Mouse (Mus musculus) MEL (cell line): ENCODE measurements around the gene Dyrk1a. TPM values are rescaled to one million over a fixed set of nuclear protein-coding genes. Genes with fewer than 3 reads are reported as not detected.

ENCODE experiments used
- DNase-seq: peaks from one replicate; pipeline ENCODE4 v3.0.0; 2011; ENCODE audit warnings: low read depth, low spot score
- H3K27ac ChIP-seq: 2 replicates; pipeline ENCODE4 v1.5.1; 2012; ENCODE audit warnings: low read depth, mild to moderate bottlenecking, control low read depth, low read length, moderate library complexity; ENCODE audit not compliant: control insufficient read depth
- H3K27me3 ChIP-seq, 2 experiments: fragments of 150-350 bp in 1 of 2; sonication (generic) in 1 of 2; 2 replicates each; pipeline ENCODE4 v1.6.1; 2012; ENCODE audit warnings: low read length in 2 of 2, mild to moderate bottlenecking in 2 of 2, improper control_type of control experiment in 1 of 2, moderate library complexity in 1 of 2; ENCODE audit not compliant: insufficient read depth in 2 of 2, control insufficient read depth in 1 of 2
- H3K36me3 ChIP-seq, 2 experiments: 2 replicates each; pipeline ENCODE4 v1.6.1; 2012 to 2014; ENCODE audit warnings: low read length in 2 of 2, improper control_type of control experiment in 1 of 2, inconsistent platforms in 1 of 2, mild to moderate bottlenecking in 1 of 2; ENCODE audit not compliant: insufficient read depth in 2 of 2, control insufficient read depth in 1 of 2
- H3K4me1 ChIP-seq, 2 experiments: fragments of 150-350 bp in 1 of 2; sonication (generic) in 1 of 2; 2 replicates each; pipeline ENCODE4 v1.6.1; 2012; ENCODE audit warnings: low read length in 2 of 2, improper control_type of control experiment in 1 of 2, mild to moderate bottlenecking in 1 of 2; ENCODE audit not compliant: insufficient read depth in 2 of 2, control insufficient read depth in 1 of 2
- H3K4me3 ChIP-seq, 2 experiments: fragments of 150-350 bp in 1 of 2; sonication (generic) in 1 of 2; 2 replicates each; pipeline ENCODE4 v1.5.1; 2012; ENCODE audit warnings: low read depth in 2 of 2, low read length in 2 of 2, mild to moderate bottlenecking in 2 of 2, moderate library complexity in 2 of 2, control low read depth in 1 of 2, improper control_type of control experiment in 1 of 2; ENCODE audit not compliant: control insufficient read depth in 1 of 2, insufficient read depth in 1 of 2
- H3K79me2 ChIP-seq: 2 replicates; pipeline ENCODE4 v1.6.1; 2012; ENCODE audit warnings: mild to moderate bottlenecking, low read length, moderate library complexity; ENCODE audit not compliant: control insufficient read depth, poor library complexity, insufficient read depth
- H3K9ac ChIP-seq: 2 replicates; pipeline ENCODE4 v1.6.1; 2012; ENCODE audit warnings: low read depth, mild to moderate bottlenecking, control low read depth, low read length, moderate library complexity; ENCODE audit not compliant: control insufficient read depth, poor library complexity, severe bottlenecking
- H3K9me3 ChIP-seq: fragments of 150-350 bp; sonication (generic); replicated peaks from 2 replicates; pipeline ENCODE4 v1.6.1; 2012; ENCODE audit warnings: mild to moderate bottlenecking, low read length, improper control_type of control experiment, moderate library complexity; ENCODE audit not compliant: insufficient read depth
- CHD2 ChIP-seq: IDR thresholded peaks from 2 replicates; pipeline ENCODE4 v1.6.1; 2011; ENCODE audit warnings: low read length, improper control_type of control experiment
- CTCF ChIP-seq, 3 experiments: IDR thresholded peaks in 2 of 3; conservative IDR thresholded peaks in 1 of 3; 2 replicates each; pipeline ENCODE4 v1.5.1; 2011 to 2012; ENCODE audit warnings: low read length in 3 of 3, low read depth in 2 of 3, mild to moderate bottlenecking in 2 of 3, improper control_type of control experiment in 1 of 3, inconsistent platforms in 1 of 3, mixed read lengths in 1 of 3, moderate library complexity in 1 of 3; ENCODE audit not compliant: control insufficient read depth in 1 of 3, insufficient read depth in 1 of 3, poor library complexity in 1 of 3, severe bottlenecking in 1 of 3
- ELF1 ChIP-seq: IDR thresholded peaks from 2 replicates; pipeline ENCODE4 v1.6.1; 2014; ENCODE audit warnings: low read depth, mild to moderate bottlenecking, inconsistent platforms, low read length, improper control_type of control experiment, moderate library complexity
- EP300 ChIP-seq, 2 experiments: IDR thresholded peaks; 2 replicates each; pipeline ENCODE4 v1.6.1; 2011; ENCODE audit warnings: improper control_type of control experiment in 2 of 2, low read length in 2 of 2, low read depth in 1 of 2, mild to moderate bottlenecking in 1 of 2
- GATA1 ChIP-seq: IDR thresholded peaks from 2 replicates; pipeline ENCODE4 v1.6.1; 2011; ENCODE audit warnings: low read depth, low read length, improper control_type of control experiment
- HCFC1 ChIP-seq: IDR thresholded peaks from 2 replicates; pipeline ENCODE4 v1.6.1; 2012; ENCODE audit warnings: low read depth, mild to moderate bottlenecking, inconsistent platforms, low read length, improper control_type of control experiment, moderate library complexity
- JUND ChIP-seq: IDR thresholded peaks from 2 replicates; pipeline ENCODE4 v1.6.1; 2011; ENCODE audit warnings: low read depth, mild to moderate bottlenecking, improper control_type of control experiment, low read length
- KAT2A ChIP-seq: conservative IDR thresholded peaks from 2 replicates; pipeline ENCODE4 v1.6.1; 2012; ENCODE audit warnings: low read depth, low read length, improper control_type of control experiment, inconsistent platforms
- MAFK ChIP-seq: IDR thresholded peaks from 2 replicates; pipeline ENCODE4 v1.6.1; 2011; ENCODE audit warnings: low read depth, mild to moderate bottlenecking, low read length, improper control_type of control experiment, borderline replicate concordance
- MAX ChIP-seq: IDR thresholded peaks from 2 replicates; pipeline ENCODE4 v1.6.1; 2011; ENCODE audit warnings: low read length, improper control_type of control experiment
- MXI1 ChIP-seq: IDR thresholded peaks from 2 replicates; pipeline ENCODE4 v1.6.1; 2011; ENCODE audit warnings: mild to moderate bottlenecking, low read depth, low read length, improper control_type of control experiment
- MYB ChIP-seq: IDR thresholded peaks from 2 replicates; pipeline ENCODE4 v1.6.1; 2011; ENCODE audit warnings: mild to moderate bottlenecking, low read depth, low read length, improper control_type of control experiment
- MYC ChIP-seq: IDR thresholded peaks from 2 replicates; pipeline ENCODE4 v1.6.1; 2011; ENCODE audit warnings: low read depth, mild to moderate bottlenecking, low read length, improper control_type of control experiment, moderate library complexity
- NRF1 ChIP-seq: IDR thresholded peaks from 2 replicates; pipeline ENCODE4 v1.6.1; 2014; ENCODE audit warnings: low read depth, mild to moderate bottlenecking, inconsistent platforms, low read length, improper control_type of control experiment, moderate library complexity; ENCODE audit not compliant: poor library complexity, insufficient read depth, severe bottlenecking
- POLR2A ChIP-seq, 2 experiments: IDR thresholded peaks; 2 replicates each; pipeline ENCODE4 v1.6.1; 2011 to 2012; ENCODE audit warnings: low read length in 2 of 2, mild to moderate bottlenecking in 2 of 2, control low read depth in 1 of 2, improper control_type of control experiment in 1 of 2, low read depth in 1 of 2, moderate library complexity in 1 of 2; ENCODE audit not compliant: control insufficient read depth in 1 of 2, insufficient read depth in 1 of 2, poor library complexity in 1 of 2
- POLR2AphosphoS2 ChIP-seq: IDR thresholded peaks from 2 replicates; pipeline ENCODE4 v1.6.1; 2011; ENCODE audit warnings: low read length, improper control_type of control experiment
- POLR2AphosphoS5 ChIP-seq: IDR thresholded peaks from 2 replicates; pipeline ENCODE4 v1.6.1; 2012; ENCODE audit warnings: low read depth, borderline replicate concordance, mild to moderate bottlenecking, inconsistent platforms, low read length, moderate library complexity, mixed read lengths
- RAD21 ChIP-seq: IDR thresholded peaks from 2 replicates; pipeline ENCODE4 v1.6.1; 2011; ENCODE audit warnings: mild to moderate bottlenecking, low read depth, low read length, improper control_type of control experiment
- RCOR1 ChIP-seq: IDR thresholded peaks from 2 replicates; pipeline ENCODE4 v1.6.1; 2012; ENCODE audit warnings: low read depth, mild to moderate bottlenecking, inconsistent platforms, low read length, improper control_type of control experiment
- TAL1 ChIP-seq: IDR thresholded peaks from 2 replicates; pipeline ENCODE4 v1.6.1; 2012; ENCODE audit warnings: mild to moderate bottlenecking, inconsistent platforms, low read length, moderate library complexity, mixed read lengths
- TBP ChIP-seq: IDR thresholded peaks from 2 replicates; pipeline ENCODE4 v1.8.0; 2011; ENCODE audit warnings: low read depth, low read length, improper control_type of control experiment
- TCF12 ChIP-seq: IDR thresholded peaks from 2 replicates; pipeline ENCODE4 v1.6.1; 2014; ENCODE audit warnings: low read depth, mild to moderate bottlenecking, inconsistent platforms, low read length, improper control_type of control experiment, moderate library complexity
- UBTF ChIP-seq: IDR thresholded peaks from 2 replicates; pipeline ENCODE4 v1.6.1; 2012; ENCODE audit warnings: low read depth, mild to moderate bottlenecking, inconsistent platforms, low read length, improper control_type of control experiment, moderate library complexity, borderline replicate concordance; ENCODE audit not compliant: insufficient read depth
- USF1 ChIP-seq: IDR thresholded peaks from 2 replicates; pipeline ENCODE4 v1.6.1; 2014; ENCODE audit warnings: low read depth, mild to moderate bottlenecking, inconsistent platforms, low read length, improper control_type of control experiment, moderate library complexity
- ZC3H11A ChIP-seq: IDR thresholded peaks from 2 replicates; pipeline ENCODE4 v1.6.1; 2012; ENCODE audit warnings: low read depth, mild to moderate bottlenecking, inconsistent platforms, low read length, improper control_type of control experiment
- ZMIZ1 ChIP-seq: IDR thresholded peaks from 2 replicates; pipeline ENCODE4 v1.6.1; 2012; ENCODE audit warnings: low read depth, mild to moderate bottlenecking, inconsistent platforms, low read length, improper control_type of control experiment, moderate library complexity
- ZNF384 ChIP-seq: IDR thresholded peaks from 2 replicates; pipeline ENCODE4 v1.6.1; 2012; ENCODE audit warnings: low read depth, mild to moderate bottlenecking, inconsistent platforms, low read length, improper control_type of control experiment
- polyA plus RNA-seq, 2 experiments: library from polyadenylated mRNA; stranded (reverse) in 1 of 2; unstranded in 1 of 2; fragments of >175 nt in 1 of 2; fragments of >200 nt in 1 of 2; gene quantifications; 2 replicates each; pipeline versions ENCODE4 v1.2.1 to v1.2.4; 2012; ENCODE audit warnings: low replicate concordance in 2 of 2, low read depth in 1 of 2; ENCODE audit not compliant: insufficient read length in 2 of 2, insufficient read depth in 1 of 2, missing spikeins in 1 of 2
- total RNA-seq: library from RNA; depleted of rRNA; stranded (reverse); fragments of 300-350 nt; gene quantifications from 2 replicates; pipeline ENCODE4 v1.2.3, GENCODE M21; 2012

Gene Dyrk1a
- total and polyA plus RNA-seq, 3 experiments = 22.6 to 126 (median 34.7) TPM

DNA sequence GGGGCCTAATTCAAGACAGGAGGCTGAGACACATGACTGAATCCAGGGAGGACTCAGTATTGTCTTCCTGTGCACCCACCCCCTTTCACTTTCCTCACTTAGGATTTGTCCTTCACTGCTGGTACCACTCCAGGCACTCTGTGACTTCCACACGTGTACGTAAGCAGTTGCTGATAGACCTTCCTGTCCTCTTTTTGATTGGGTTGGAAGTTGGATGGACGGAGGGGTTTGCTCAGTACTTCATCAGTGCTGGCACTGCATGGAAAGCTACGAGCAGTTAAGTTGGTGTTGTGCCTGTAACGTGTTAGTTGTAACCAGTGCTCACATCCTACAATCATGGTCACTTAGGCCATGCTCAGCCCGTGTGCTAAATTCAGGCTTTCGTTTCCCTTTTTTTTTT, 55.8 kb downstream of the Dyrk1a start:
- no peaks in the 10 kb centered on the region for H3K27me3 ChIP-seq
- peaks cover under 1 to 4% of the 10 kb centered on the region in 2 experiments; a peak in 3 of 4 replicates for H3K36me3 ChIP-seq
- no peak overlapping the region for H3K27ac ChIP-seq
- DNase-seq = no peak
- peaks cover 41% of the 10 kb centered on the region for H3K79me2 ChIP-seq
- no peaks in the 10 kb centered on the region for H3K9me3 ChIP-seq
- no peak overlapping the region for H3K4me3 ChIP-seq
- no peak for TF ChIP-seq POLR2AphosphoS5
- TF ChIP-seq USF1 = no peak
- no peak for TF ChIP-seq POLR2AphosphoS2
- no peak for TF ChIP-seq JUND
- no peak for TF ChIP-seq MXI1
- TF ChIP-seq TAL1 = no peak
- no peak for TF ChIP-seq ZMIZ1
- TF ChIP-seq MYB = no peak
- no peak for TF ChIP-seq NRF1
- TF ChIP-seq EP300 (IDR thresholded peaks at IDR 0.05; ENCODE audit: low read depth in 1 of 2, low read length in 2 of 2) = no peak
- TF ChIP-seq UBTF = no peak
- TF ChIP-seq RAD21 = no peak
- no peak overlapping the region for H3K9ac ChIP-seq
- H3K4me1 ChIP-seq = peaks cover 3% of the 10 kb centered on the region in 2 experiments; a peak in 2 of 4 replicates

DNA sequence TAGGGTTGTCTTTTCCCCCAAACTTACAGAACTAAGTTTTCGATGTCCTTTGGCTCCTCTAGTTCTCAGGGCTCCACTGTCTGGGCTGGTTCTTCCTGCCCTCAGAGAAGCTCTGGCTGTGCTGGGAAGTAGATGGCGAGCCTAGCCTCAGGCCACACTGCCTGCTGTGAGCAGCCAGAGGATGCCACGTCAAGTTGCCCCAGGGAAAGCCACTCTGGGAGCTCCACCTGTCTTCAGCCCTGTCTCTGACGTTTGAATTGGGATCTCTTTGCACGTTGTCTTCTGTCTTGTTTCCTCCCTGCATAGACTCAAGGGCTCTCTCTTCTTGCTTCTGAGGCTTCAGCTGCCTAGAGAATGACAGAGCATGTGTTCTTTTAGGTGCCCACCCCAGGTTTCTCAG, 57.9 kb downstream of the Dyrk1a start:
- Histone ChIP-seq H3K4me3 (no peak overlapping the region), H3K9ac (no peak overlapping the region), H3K79me2 (peaks cover 37% of the 10 kb centered on the region), H3K9me3 (no peaks in the 10 kb centered on the region), H3K27me3 (no peaks in the 10 kb centered on the region), H3K36me3 (peaks cover 4 to 14% of the 10 kb centered on the region in 2 experiments; a peak in 3 of 4 replicates), H3K4me1 (peaks cover 5 to 13% of the 10 kb centered on the region in 2 experiments), H3K27ac (no peak overlapping the region)
- DNase-seq = no peak
- TF ChIP-seq POLR2A (IDR thresholded peaks at IDR 0.05; ENCODE audit: control insufficient read depth in 1 of 2, insufficient read depth in 1 of 2, low read depth in 1 of 2, low read length in 2 of 2, poor library complexity in 1 of 2) (no peak), RAD21 (no peak), MAFK (no peak), ELF1 (no peak), CHD2 (no peak), POLR2AphosphoS5 (no peak), KAT2A (no peak), TBP (no peak), MAX (no peak), TCF12 (no peak), RCOR1 (no peak), CTCF (IDR thresholded peaks at IDR 0.05 in 2 of 3, conservative IDR thresholded peaks at IDR 0.05 in 1 of 3; ENCODE audit: control insufficient read depth in 1 of 3, insufficient read depth in 1 of 3, low read depth in 2 of 3, low read length in 3 of 3, poor library complexity in 1 of 3, severe bottlenecking in 1 of 3) (no peak), ZNF384 (no peak), EP300 (IDR thresholded peaks at IDR 0.05; ENCODE audit: low read depth in 1 of 2, low read length in 2 of 2) (no peak), GATA1 (no peak), ZC3H11A (no peak), HCFC1 (no peak), MYC (no peak)
